Mouse (Mus musculus) neural tube, embryonic 11.5 days (tissue): ENCODE data around the gene Clip2. TPM values are rescaled to one million over a fixed set of nuclear protein-coding genes. Genes with fewer than 3 reads are reported as not detected.
"Not testable (repeated sequence)": the region's sequence is repeated elsewhere in the genome, so short reads cannot be mapped to it uniquely, and the experiment has no call there.

Source experiments
- ATAC-seq: fragments of 200-750 bp; cut with Nextera tagmentation; 2 replicates; pipeline ENCODE4 v1.8.0; 2017; ENCODE audit warnings: moderate number of reproducible peaks, mild to moderate bottlenecking, moderate TSS enrichment, moderate library complexity; ENCODE audit not compliant: insufficient read depth, low FRiP score, low TSS enrichment
- DNase-seq: peaks from one replicate; pipeline ENCODE4 v3.0.0-alpha.2; 2015; ENCODE audit warnings: low spot score
- H3K27ac ChIP-seq: fragments of 300-500 bp; sonication (generic); 2 replicates; pipeline ENCODE4 v1.5.1; 2014; ENCODE audit warnings: low read depth, mild to moderate bottlenecking, low read length
- H3K27me3 ChIP-seq: fragments of 300-500 bp; sonication (generic); 2 replicates; pipeline ENCODE4 v1.6.1; 2014; ENCODE audit warnings: mild to moderate bottlenecking, low read length, mixed read lengths; ENCODE audit not compliant: control insufficient read depth, insufficient read depth
- H3K36me3 ChIP-seq: fragments of 300-500 bp; sonication (generic); 2 replicates; pipeline ENCODE4 v1.6.1; 2014; ENCODE audit warnings: mild to moderate bottlenecking, low read length, moderate library complexity, mixed read lengths; ENCODE audit not compliant: control insufficient read depth, insufficient read depth
- H3K4me1 ChIP-seq: fragments of 300-500 bp; sonication (generic); 2 replicates; pipeline ENCODE4 v1.6.1; 2014; ENCODE audit warnings: low read length, mixed read lengths; ENCODE audit not compliant: control insufficient read depth, insufficient read depth
- H3K4me2 ChIP-seq: fragments of 300-500 bp; sonication (generic); 2 replicates; pipeline ENCODE4 v1.6.1; 2014; ENCODE audit warnings: low read depth, mild to moderate bottlenecking, moderate library complexity
- H3K4me3 ChIP-seq: fragments of 300-500 bp; sonication (generic); 2 replicates; pipeline ENCODE4 v1.5.1; 2014; ENCODE audit warnings: low read depth, low read length
- H3K9ac ChIP-seq: fragments of 300-500 bp; sonication (generic); 2 replicates; pipeline ENCODE4 v1.6.1; 2014; ENCODE audit warnings: mild to moderate bottlenecking, low read length
- H3K9me3 ChIP-seq: fragments of 300-500 bp; sonication (generic); 2 replicates; pipeline ENCODE4 v1.6.1; 2016; ENCODE audit warnings: low read length; ENCODE audit not compliant: control insufficient read depth
- WGBS: fragments of 180-500 bp; shearing (Covaris S2); extraction: QIAGEN DNeasy Blood & Tissue Kit; methylation state at CpG from one replicate; pipeline ENCODE4 v1.1.7; 2014; 5-methylcytosine and 5-hydroxymethylcytosine counted together
- polyA plus RNA-seq: library from polyadenylated mRNA; unstranded; fragments of >200 nt; fragmentation: Nextera tagmentation; extraction: Ambion mirVana; gene quantifications from 2 replicates; pipeline ENCODE4 v1.2.1, GENCODE M21; 2014

Clip2 gene
- polyA plus RNA-seq, 1 experiment from 2014 or later = 7.6 TPM

GRCm38 (mm10) chr5:134459096-134459495, 93.1 kb downstream of the Clip2 start:
- no peak for ATAC-seq
- Histone ChIP-seq H3K4me2 (no peak overlapping the region), H3K27me3 (no peaks in the 10 kb centered on the region), H3K4me3 (no peak overlapping the region), H3K36me3 (no peaks in the 10 kb centered on the region), H3K4me1 (peaks cover 11% of the 10 kb centered on the region), H3K9ac (no peak overlapping the region), H3K27ac (no peak overlapping the region), H3K9me3 (no peaks in the 10 kb centered on the region)
- no peak for DNase-seq
- 88% methylated on average over 7 of the region's 7 CpGs for WGBS

DNA sequence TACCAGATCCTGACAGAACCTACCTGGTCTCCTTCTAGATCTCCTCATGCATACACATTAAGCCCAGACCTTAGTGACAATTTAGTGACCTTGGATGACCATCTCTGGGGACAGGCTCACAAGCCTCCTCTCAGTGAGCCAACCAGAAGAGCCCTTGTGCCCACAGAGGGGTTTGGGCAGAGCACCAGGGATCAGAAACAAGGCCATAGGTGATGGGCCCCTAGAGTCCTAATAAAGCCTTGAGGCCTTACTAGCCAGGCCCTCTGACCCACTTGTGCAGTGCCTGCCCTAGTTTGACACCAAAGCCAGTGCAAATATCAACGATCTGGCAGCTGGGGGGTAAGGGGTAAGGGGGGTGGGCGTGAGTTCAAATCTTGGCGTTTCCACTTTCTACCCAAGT, 93.8 kb downstream of the Clip2 start:
- no peak overlapping the region for H3K4me3 ChIP-seq
- no peak for DNase-seq
- H3K4me1 ChIP-seq = peaks cover 11% of the 10 kb centered on the region
- H3K27ac ChIP-seq = no peak overlapping the region
- H3K4me2 ChIP-seq = no peak overlapping the region
- 88% methylated on average over 3 of the region's 3 CpGs for WGBS
- H3K36me3 ChIP-seq = no peaks in the 10 kb centered on the region
- no peaks in the 10 kb centered on the region for H3K9me3 ChIP-seq
- no peak for ATAC-seq
- H3K27me3 ChIP-seq = no peaks in the 10 kb centered on the region
- no peak overlapping the region for H3K9ac ChIP-seq

- no peaks in the 10 kb centered on the region for H3K27me3 ChIP-seq
- no peaks in the 10 kb centered on the region for H3K9me3 ChIP-seq
- 92% methylated on average over 2 of the region's 2 CpGs for WGBS
- H3K9ac ChIP-seq = no peak overlapping the region
- H3K27ac ChIP-seq = no peak overlapping the region
- H3K36me3 ChIP-seq = no peaks in the 10 kb centered on the region
- no peak overlapping the region for H3K4me2 ChIP-seq
- no peak for DNase-seq
- 0 out of 2 replicates have a peak overlapping the region, but pooled peaks have one; percentile 59 for H3K4me3 ChIP-seq
- H3K4me1 ChIP-seq = peaks cover 11% of the 10 kb centered on the region
- ATAC-seq = no peak
These were observed 94.9 kb downstream of the Clip2 start for GRCm38 (mm10) chr5:134457371-134457770.

DNA sequence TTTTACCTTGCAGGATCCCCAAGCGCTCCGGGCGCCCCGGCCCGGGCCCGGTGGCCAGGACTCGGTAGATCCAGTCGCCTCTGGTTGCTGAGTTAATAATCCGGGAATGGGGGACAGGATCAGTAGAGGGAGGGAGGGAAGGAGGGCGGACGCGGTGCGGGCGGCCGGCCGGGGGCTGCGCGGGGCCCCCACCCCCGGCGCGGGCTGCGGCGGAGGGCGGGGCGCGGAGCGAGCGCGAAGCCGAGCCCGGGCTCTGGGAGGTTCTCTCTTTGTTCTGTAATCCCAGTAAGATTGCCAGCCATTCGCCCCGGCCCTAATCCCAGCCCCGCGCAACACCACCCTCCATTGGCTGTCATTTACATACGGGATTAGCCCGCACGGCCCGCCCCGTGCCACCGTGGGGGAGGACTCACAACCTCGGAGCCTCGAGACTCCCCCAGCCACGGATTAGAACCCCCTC, 95.7 kb downstream of the Clip2 start, which contains the start of gene Gtf2ird1:
TSS of gene Gtf2ird1 (minus strand) at position 214 of the 460 bp plus-strand sequence.
- WGBS = under 1% methylated on average over 29 of the region's 44 CpGs
- Histone ChIP-seq H3K27me3 (no peaks in the 10 kb centered on the region), H3K4me1 (peaks cover 11% of the 10 kb centered on the region), H3K9ac (peak within 1 kb of the TSS; percentile 88), H3K27ac (peak within 1 kb of the TSS; percentile 76), H3K9me3 (no peaks in the 10 kb centered on the region), H3K4me2 (peak within 1 kb of the TSS; percentile 78), H3K4me3 (peak within 1 kb of the TSS; percentile 59), H3K36me3 (no peaks in the 10 kb centered on the region; the same call in 1 of the 2 replicates)
- peak; percentile 75 for DNase-seq
- peak; percentile 72 for ATAC-seq

DNA sequence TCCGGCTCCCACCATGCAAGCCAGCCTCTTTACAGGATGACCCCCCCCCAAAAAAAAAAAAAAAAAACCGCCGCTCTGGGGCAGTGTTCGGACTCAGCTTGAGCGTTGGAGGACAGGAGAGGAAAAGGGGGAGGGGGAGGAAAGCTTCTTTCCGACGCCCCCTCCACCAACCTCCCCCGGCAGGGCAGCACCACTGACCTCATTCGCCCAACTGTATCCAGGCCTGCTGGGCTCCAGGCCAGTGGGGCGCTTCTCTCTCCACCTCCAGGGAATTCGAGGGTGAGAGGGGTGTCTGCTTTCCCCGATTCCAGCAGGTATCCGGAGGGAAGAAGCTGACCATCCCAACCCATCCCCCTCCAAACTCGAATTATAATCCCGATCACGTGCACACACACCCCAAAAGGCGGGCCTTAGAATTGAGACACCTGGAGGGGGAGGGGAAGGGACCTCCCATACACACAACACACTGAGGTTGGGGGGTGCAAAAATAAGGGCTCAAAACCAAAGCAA, 96.3 kb downstream of the Clip2 start:
- WGBS = 1% methylated on average over 17 of the region's 17 CpGs
- peak; percentile 67 for DNase-seq
- Histone ChIP-seq H3K9me3 (no peaks in the 10 kb centered on the region), H3K4me2 (peak overlapping the region; percentile 78), H3K4me1 (peaks cover 11% of the 10 kb centered on the region), H3K4me3 (peak overlapping the region; percentile 59), H3K27ac (peak overlapping the region; percentile 76), H3K9ac (peak overlapping the region; percentile 88), H3K27me3 (no peaks in the 10 kb centered on the region), H3K36me3 (no peaks in the 10 kb centered on the region; the same call in 1 of the 2 replicates)
- ATAC-seq = peak; percentile 70

GRCm38 (mm10) chr5:134455186-134455895, 96.9 kb downstream of the Clip2 start:
- Histone ChIP-seq H3K4me2 (peak overlapping the region; percentile 78), H3K9ac (peak overlapping the region; percentile 88), H3K27me3 (no peaks in the 10 kb centered on the region), H3K36me3 (no peaks in the 10 kb centered on the region; the same call in 1 of the 2 replicates), H3K4me3 (peak overlapping the region; percentile 59), H3K27ac (no peak overlapping the region), H3K9me3 (no peaks in the 10 kb centered on the region), H3K4me1 (peaks cover 11% of the 10 kb centered on the region)
- DNase-seq = peak; percentile 64
- WGBS = 4% methylated on average over 21 of the region's 21 CpGs
- ATAC-seq = peak; percentile 63

DNA sequence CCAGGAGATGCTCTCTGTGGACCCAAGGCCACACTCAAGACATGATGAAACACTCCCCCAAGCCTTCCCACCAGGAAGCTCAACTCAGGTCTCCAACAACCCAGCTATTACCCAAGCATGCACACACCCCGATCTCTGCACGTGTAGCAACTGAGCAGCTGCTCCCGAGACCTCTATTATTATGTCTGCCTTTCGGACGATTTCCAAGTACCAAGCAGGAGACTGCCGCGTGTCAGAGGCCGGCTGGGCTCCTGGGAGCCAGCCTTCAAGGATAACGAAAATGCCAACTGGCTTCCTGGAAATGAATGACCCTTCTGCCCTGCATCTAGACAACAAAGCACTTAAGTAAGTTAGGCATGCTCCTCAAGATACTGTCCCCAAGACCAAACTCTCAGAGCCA, 97.8 kb downstream of the Clip2 start:
- H3K9me3 ChIP-seq = no peaks in the 10 kb centered on the region
- 59% methylated on average over 9 of the region's 9 CpGs for WGBS
- H3K4me1 ChIP-seq = peaks cover 11% of the 10 kb centered on the region
- ATAC-seq (no peak), DNase-seq (peak; percentile 10)
- H3K4me2 ChIP-seq = peak overlapping the region; percentile 78
- H3K36me3 ChIP-seq = no peaks in the 10 kb centered on the region; the same call in 1 of the 2 replicates
- no peak overlapping the region for H3K27ac ChIP-seq
- no peaks in the 10 kb centered on the region for H3K27me3 ChIP-seq
- H3K9ac ChIP-seq = peak overlapping the region; percentile 88
- H3K4me3 ChIP-seq = peak overlapping the region; percentile 59

DNA sequence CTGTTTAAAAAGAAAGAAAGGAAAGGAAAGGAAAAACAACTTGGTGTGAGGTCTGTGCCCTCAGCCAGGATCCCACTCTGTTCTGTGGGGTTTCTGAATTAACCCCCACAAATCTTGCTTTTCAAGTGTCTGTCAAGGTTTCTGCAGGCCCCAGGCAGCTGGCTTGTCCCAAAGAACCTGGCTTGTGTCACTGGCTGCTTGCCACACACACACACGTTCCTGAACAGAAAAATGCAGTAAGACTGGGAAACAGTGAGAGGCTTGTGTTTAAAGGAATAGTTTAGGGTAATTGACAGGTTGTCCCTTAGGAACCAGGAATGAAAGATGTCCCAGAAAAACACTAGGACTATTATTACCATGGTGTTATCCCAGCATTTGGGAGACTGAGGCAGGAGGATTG, 98.7 kb downstream of the Clip2 start:
- no peak overlapping the region for H3K27ac ChIP-seq
- H3K4me3 ChIP-seq = no peak overlapping the region
- H3K4me2 ChIP-seq = no peak overlapping the region
- peaks cover 11% of the 10 kb centered on the region for H3K4me1 ChIP-seq
- DNase-seq = no peak
- 37% methylated on average over 1 of the region's 1 CpGs for WGBS
- no peaks in the 10 kb centered on the region for H3K9me3 ChIP-seq
- no peaks in the 10 kb centered on the region; the same call in 1 of the 2 replicates for H3K36me3 ChIP-seq
- no peak overlapping the region for H3K9ac ChIP-seq
- ATAC-seq = no peak
- no peaks in the 10 kb centered on the region for H3K27me3 ChIP-seq

DNA sequence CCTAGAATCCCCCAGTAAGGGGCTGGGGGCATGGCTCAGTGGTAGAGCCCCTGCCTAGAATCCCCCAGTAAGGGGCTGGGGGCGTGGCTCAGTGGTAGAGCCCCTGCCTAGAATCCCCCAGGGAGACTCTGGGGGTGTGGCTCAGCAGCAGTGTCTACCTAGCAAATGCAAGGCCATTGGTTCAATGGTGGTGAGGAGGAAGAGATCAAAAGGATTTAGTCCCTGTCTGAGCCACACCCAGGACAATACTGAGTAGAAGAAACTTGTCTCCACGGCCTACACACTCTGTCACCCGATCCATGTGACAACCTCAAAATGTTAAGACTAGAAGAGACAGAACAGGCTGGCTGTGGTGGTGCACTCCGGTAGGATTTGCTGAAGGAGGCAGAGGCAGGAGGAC, 105.5 kb downstream of the Clip2 start:
- H3K4me3 ChIP-seq, H3K4me1 ChIP-seq, H3K27me3 ChIP-seq, H3K36me3 ChIP-seq, H3K4me2 ChIP-seq, ATAC-seq, H3K9me3 ChIP-seq, H3K9ac ChIP-seq, DNase-seq, H3K27ac ChIP-seq: not testable (repeated sequence)
- 99% methylated on average over 4 of the region's 4 CpGs for WGBS
